Mouse (Mus musculus) 3T3-L1 (cell line): ENCODE measurements around the gene Aldh16a1.

Source experiments
- DNase-seq: peaks from one replicate; pipeline ENCODE4 v3.0.0-alpha.2; 2015; ENCODE audit warnings: low read depth, low spot score

Gene Aldh16a1

DNA sequence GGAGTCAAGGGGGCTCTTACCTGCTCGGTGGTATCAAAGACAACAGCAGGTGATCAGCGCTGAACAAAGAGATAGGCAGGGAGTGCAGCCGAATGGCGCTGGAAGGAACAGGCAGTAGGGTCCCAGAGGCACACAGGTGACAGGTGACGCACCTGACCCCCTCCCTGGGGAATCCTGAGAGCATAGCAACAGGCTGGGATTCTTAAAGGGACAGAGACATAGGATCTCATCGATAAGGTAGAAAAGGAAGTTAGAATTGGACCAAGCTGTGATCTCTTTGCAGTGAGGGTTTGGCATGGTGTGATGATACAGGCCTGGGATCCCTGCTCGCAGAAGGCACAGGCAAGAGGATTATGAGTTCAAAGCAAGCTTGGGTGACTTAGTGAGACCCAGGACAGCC is 25.1 kb upstream of the Aldh16a1 start, which contains the start of gene Gfy:
Gfy (minus strand) TSS at position 101 of the 400 bp plus-strand sequence.
- DNase-seq: no peak

DNA sequence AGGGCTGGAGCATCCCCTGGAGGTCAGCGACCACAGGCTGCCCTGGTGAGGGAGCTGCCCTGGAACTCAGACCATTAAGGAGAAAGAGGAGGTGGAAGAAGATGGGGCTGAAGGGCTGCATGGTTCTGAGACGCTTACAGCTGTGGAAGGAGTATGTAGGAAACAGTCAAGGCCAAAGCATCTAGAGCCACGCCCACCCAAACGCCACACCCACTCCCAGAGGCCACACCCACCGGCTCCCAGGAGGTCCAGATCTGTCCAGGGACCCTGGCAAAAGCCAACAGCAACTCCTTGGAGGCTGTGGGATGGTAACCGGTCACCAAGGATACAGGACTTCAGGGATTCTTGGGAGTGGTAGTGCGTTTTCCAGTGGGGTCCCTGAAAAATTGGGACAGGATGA is 24.2 kb upstream of the Aldh16a1 start:
- DNase-seq: no peak

DNA sequence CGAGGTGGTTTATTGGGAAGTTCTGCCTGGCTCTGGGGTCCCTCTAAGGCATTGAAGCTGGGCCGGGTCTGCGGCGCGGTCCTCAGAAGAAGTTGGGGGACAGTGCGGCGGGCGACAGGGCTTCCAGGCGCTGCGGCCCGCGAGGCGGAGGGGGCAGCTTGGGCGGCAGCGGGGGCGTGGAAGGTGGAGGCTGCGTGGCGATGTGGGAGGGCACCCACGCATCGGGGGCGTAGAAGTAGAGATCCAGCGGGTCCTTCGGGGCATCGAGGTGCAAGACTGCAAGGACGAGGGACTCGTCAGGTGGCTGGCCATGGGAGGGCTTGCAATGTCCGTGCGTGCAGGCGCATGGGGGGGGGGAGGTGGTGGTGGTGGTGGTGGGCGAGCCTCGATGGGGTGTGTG is 22.0 kb upstream of the Aldh16a1 start:
- DNase-seq: no peak

DNA sequence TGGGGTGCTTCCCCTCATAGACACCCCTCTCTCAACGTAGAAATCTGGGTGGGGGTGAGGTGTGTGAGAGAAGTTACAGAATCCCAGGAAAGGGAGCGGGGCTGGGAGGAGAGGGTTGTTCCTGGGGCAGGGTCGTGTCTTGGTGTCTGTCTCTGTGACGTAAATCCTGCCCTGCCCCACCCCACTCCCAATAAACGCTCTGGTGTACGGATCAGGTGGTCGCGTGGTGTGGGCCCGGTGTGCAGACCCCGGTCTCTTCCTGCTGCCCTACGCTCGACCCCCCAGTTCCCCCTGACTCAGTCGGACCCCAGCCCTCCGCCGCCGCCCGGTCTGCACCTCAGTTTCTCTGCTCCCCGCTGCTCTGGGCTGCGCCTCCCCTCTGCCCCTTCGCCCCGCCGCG is 21.5 kb upstream of the Aldh16a1 start:
- DNase-seq: no peak

DNA sequence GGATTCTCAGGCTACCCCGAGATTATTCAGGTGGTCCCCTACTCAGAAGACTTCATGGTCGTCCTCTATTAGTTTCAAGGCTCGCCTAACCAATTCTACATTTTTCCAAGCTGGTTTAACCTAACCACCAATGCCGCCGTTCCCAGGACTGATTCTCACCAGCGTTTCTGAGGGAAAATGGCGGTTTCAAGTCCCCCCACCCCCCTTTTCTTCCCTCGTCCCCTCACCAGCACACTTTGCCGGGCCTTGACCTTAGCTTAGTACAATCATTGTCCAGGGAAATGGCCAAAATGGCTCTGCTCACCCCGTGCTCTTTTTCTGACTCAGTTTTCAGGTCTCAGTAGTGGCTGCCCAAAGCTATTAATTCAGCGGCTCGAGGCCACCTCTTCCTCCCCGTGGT is 21.0 kb upstream of the Aldh16a1 start:
- no peak for DNase-seq

DNA sequence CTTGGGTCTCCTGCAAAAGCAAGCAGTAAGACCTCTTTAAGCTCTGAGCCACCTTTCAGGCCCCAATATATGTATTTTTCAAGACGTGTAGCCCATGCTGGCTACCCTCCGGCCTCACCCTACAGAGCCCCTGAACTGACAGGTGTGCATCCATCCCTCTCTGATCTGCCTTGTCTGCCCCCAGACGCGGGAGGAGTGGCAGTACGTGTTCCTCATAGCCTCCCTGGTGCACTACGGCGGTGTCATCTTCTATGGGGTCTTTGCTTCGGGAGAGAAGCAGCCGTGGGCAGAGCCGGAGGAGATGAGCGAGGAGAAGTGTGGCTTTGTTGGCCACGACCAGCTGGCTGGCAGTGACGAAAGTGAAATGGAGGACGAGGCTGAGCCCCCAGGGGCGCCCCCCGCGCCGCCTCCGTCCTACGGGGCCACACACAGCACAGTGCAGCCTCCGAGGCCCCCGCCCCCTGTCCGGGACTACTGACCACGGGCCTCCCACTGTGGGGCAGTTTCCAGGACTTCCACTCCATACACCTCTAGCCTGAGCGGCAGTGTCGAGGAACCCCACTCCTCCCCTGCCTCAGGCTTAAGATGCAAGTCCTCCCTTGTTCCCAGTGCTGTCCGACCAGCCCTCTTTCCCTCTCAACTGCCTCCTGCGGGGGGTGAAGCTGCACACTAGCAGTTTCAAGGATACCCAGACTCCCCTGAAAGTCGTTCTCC is 20.3 kb upstream of the Aldh16a1 start:
- no peak for DNase-seq

DNA sequence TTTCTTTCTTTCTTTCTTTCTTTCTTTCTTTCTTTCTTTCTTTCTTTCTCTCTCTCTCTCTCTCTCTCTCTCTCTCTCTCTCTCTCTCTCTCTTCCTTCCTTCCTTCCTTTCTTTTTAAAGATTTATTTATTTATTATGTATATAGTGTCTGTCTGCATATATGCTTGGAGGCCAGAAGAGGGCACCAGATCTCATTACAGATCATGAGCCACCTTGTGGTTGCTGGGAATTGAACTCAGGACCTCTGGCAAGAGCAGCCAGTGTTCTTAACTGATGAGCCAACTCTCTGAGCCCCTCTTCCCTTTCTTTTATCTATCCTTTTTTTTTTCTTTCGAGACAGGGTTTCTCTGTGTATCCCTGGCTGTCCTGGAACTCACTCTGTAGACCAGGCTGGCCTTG is 19.4 kb upstream of the Aldh16a1 start:
- peak; percentile 61 for DNase-seq

DNA sequence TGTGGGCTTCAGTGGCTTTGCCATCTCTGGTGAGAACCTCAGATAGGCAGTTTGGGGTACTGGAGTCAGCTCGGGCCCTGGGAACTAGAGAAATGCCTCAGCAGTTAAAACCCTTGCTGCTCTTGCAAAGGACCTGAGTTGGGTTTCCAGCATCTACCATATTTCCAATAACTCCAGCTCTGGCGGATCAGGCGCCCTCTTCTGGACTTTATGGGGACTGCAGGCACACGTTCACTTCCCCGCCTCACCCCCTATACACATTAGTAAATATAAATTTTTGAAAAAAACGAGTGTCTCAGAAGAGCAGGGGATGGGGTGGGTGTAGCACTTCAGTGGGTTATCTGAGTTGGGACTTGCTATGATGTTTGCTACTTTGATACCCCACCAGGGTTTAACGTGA is 18.6 kb upstream of the Aldh16a1 start:
- peak; percentile 32 for DNase-seq

DNA sequence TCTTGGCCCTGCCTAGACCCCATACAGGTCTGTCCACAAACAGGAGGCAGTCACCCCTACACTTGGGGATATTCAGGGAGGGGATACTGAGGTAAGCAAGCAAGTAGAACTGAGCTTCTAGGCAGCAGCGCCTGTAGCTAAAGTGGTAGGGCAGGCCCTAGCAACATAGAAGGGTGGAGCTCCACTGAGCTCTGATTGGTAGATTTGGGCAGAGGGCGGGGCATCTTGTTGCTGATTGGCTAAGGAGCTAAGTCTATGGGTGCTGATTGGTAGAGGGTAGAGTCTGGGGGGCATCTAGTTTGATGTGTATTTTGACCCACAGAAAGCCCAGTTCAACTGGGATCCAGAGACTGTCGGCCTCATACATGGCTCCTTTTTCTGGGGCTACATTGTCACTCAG is 15.1 kb upstream of the Aldh16a1 start:
- DNase-seq: no peak

DNA sequence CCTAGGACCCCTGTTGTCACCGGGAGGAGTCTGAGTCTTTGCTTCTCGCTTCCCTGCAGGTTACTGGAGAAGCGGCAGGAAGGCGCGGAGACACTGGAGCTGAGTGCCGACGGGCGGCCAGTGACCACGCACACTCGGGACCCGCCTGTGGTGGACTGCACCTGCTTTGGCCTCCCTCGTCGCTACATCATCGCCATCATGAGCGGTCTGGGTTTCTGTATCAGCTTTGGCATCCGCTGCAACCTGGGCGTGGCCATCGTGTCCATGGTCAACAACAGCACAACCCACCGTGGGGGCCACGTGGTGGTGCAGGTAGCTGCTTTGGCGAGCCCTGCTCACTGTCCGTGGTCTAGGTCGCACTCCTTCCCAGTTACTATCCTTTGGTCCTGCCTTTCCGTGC is 14.3 kb upstream of the Aldh16a1 start:
- no peak for DNase-seq

DNA sequence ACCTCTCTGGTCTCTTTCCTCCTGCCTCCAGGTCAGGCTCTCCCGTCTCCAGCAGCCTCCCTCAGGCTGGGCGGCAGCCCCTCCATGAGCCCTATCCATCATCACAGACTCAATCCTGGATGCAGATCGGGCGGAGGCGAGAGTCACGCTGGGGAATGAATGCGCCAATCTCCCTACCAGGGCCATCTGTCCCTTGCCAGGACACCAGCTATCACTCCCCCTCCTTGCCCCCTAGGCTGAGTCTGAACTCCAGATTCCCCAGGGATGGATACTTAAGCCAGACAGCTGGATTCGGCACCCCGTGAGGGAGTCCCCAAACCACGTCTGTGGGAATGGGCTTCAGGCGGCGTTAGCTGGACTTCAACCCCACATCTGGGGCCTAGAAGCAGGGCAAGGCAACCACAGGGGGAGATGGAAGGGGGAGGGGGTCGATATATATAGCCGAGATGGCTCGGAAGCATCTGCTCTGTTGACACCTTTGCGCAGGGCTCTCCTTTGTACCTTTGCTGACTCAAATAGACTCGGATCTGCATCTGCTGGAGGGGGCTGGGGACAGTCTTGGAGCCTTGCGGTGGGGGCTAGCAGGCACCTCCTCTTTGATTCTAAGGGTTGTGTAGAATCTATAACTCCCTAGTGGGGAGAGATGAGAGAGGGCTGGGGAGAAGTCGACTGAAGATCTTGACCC is 13.5 kb upstream of the Aldh16a1 start:
- no peak for DNase-seq

DNA sequence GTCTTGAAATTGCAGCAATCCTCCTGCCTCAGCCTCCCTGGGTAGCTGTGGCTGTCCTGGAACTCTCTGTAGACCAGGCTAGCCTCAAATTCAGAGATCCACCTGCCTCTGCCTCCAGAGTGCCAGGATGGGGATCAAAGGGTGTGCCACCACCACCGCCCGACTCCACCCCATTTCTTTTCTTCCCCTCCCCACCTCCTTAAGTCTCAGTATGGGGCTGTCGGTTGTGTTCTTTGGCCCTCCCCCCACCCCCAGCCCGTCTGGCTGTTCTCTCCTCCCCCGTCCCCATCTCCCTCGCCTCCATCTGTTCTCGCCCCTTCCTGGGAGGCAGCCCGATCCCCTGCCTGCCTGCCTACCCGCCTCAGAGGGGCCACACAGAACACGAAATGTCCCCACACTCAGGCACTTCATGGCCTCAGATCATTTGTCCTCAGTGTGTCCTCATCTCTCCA is 12.6 kb upstream of the Aldh16a1 start:
- no peak for DNase-seq

DNA sequence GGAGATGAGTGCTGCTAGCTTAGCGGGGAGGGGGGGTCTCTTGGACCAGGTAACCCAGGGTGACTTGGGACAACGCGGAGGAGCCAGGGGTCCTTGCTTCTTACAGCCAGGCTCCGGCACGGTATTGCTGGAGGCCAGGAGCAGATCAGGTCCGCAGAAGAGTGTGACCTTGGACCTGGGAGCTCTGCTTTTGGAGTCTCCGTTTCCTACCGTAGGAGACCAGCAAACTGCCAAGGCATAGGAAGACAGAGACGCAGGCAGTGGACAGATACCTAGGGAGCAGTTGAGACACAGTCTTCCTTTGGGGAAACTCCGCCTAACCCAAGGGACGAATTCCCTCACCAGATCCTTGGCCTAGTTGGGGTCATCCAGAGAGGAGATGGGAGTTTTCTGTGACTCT is 11.3 kb upstream of the Aldh16a1 start:
- no peak for DNase-seq

DNA sequence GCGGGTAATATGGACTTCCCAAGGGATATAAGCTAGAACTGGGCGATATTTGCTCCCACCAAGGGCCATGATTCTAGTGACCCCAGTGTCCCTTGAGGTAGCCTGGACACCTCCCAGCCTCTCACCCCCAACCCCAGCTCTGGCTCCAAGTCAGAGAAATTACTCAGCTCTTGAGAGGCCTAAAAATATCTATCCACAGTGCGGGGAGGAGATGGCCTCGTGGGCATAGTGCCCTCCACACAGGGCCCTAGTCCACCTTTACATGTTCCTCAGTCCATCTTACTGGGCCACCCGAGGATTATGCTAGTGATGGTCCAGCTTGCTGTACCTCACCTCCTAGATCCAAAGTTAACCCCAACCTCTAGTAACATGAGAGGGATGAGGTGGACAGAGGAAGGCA is 10.4 kb upstream of the Aldh16a1 start:
- no peak for DNase-seq

DNA sequence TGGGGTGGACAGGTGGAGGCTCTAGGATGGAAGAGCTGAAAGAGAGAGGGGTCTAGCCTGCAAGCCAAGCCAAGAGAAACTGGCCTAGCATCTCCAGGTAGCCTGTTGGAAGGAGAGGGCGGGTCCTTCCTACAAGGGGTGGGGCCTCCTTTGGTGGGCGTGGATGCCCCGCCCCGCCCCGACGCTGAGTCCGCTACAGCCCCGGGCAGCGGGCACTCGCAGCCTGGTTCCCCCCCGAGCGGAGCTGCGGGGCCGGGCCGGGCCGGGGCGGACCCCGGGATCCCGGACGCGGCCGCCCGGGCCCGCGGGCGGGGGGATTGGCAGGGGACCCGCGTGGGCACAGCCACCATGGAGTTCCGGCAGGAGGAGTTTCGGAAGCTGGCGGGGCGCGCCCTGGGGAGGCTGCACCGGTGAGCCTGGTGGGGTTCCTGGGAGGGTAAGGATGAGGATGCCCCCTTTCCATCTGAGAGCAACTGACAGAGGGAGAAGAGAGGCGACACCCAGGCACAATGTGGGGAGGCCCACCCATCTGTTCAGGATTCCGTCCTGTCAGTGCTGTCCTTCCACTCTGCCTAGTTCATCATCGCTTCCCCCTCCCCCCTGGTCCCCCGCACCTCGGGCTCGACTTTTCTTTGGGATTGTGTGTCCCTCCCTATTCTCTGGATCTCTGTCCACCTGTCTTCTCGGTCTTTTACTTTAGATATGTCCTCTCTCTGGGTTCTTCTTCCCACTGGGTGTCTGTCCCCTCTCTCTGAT is 9.5 kb upstream of the Aldh16a1 start, which contains the start of gene Slc17a7:
Slc17a7 (plus strand) TSS at position 215 of the 756 bp plus-strand sequence.
- no peak for DNase-seq

DNA sequence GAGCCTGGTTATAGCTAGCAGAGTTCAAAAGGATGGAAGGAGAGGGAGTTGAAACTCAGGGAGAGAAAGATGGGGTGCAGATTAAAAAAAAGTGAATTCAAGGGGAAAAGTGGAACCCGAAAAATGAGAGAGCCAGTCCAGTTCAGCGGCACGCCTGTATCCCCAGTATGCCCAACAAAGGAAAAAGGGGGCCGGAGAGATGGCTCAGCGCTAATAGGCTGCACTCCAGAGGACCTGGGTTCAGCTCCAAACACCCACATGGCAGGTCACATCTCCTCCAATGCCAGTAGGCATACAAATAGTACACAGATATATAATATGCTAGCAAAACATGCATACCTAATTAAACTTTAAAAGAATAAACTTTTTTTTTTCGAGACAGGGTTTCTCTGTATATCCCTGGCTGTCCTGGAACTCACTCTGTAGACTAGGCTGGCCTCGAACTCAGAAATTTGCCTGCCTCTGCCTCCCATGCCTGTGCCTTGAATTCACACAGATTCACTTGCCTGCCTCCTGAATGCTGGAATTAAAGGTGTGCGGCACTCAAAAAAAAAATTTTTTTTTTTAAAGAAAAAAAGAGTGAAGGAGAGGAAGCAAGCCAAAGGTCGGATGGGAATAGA is 8.7 kb upstream of the Aldh16a1 start:
- no peak for DNase-seq

DNA sequence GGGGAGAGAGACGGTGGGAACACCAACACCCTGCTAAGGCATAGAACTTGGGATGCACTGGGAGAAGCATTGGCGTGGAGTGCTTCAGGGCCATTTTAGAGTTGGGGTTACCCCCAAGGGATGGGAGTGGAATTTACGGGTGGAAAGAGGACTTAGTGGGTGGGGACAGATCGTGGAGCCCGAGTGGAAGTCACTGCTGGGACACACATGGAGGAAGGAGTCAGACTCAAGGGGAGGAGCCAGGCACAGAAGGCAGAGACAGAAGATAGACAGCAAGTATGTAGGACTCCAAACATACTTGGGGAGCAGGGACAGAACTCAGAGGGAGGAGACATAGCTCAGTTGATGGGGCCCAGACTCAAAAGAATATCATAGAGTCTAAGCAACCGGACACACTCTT is 8.2 kb upstream of the Aldh16a1 start:
- DNase-seq: peak; percentile 11

DNA sequence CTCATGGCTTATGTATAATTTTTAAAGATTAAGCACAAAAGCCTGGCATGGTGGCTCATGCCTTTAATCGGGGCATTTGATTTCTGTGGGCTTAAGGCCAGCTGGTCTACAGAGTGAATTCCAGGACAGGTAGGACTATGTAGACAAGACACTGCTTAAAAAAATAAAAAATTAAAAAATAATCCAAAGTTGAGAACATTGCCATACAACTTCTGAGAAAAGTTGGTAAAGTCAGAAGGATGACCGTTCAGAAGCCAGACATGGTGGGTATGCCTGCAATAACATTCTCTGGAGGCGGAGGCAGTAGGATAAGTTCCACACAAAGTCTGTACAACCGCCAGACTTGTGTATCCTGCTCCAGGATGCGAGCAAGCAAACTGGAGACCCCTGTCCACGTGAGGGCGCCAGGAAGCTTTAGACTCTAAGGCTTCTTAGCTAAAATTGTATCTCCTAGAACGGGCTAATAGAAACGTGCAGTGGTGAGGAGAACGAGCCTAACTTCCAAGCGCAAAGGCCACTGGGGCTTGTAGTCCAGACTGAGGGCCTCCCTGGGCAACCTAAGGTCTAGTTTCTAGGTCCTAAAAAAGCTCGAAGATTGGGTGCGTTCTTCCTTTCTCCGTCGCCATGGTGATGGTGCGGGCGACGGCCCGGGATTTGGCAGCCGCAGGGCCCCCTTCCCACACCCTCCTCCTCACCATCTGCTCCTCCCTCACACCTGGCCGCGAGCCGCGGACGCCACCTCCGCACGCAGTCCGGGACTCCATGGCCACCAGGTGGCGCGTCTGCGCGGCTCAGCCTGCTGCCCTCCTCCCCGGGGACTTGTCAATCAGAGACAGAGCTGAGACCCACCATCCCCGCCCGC is 7.5 kb upstream of the Aldh16a1 start:
- DNase-seq: peak; percentile 89

DNA sequence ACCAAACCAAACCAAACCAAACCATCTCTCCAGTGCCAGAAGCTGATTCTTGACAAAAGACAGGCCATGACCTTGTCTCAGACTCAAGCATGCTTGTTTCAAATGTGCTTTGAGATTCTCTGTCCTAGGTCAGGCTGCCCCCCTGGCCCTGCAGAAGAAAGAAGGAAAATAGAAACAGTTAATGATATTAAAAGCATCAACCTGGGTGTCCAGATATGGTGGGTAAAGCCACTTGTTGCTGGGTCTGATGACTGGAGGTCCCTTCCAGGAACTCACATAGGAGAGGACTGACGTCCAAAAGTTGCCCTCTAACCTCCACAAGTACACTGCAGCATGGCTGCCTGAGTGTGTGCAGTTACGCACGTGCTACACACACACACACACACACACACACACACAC is 6.5 kb upstream of the Aldh16a1 start:
- no peak for DNase-seq

DNA sequence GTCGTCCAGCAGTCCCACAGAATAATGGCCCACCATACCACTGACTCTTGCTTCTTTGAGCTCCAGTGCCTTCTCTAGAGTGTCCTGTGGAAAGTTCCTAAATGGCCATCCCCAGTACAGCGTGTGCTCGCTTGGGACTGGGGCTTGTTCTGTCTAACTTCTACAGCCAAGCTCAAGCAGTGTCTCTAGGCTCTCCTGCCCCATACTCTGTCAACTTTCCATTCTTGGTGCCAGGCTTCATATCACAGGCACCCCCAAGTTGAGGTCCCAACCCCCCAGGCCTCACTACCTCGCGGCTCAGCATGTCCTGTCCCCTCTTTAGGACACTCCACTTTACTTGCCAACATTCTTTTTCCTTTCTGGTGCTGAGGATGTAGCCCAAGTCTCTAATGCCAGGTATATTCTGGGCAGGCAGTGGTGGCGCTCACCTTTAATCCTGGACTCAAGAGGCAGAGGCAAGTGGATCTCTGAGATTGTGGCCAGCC is 6.0 kb upstream of the Aldh16a1 start:
- DNase-seq: no peak

DNA sequence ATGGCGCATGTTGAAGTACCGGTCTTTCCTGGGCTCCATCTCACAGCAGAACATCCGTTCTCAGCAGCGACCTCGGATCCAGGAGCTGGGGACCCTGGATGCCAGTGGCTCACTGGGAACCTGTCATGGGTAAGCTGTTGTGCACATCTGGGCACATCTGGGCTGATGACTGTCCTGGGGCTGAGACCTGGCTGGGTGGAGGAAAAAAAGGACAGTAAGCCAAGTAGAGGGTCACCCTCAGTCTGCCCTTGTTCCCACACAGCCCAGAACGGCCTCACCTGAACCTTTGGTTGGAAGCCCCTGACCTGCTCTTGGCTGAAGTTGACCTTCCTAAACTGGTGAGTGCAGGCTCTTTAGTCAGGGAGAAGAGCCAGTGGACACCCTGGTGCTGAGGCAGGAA is 4.6 kb upstream of the Aldh16a1 start:
- no peak for DNase-seq
